Mouse (Mus musculus): Measurements from ENCODE around the gene Vmn1r118.
"Not testable (repeated sequence)": the region's sequence is repeated elsewhere in the genome, so short reads cannot be mapped to it uniquely, and the experiment has no call there.

The Vmn1r118 gene

GRCm38 (mm10) chr7:20912247-20912646, at the start of gene Vmn1r118:
Vmn1r118 (minus strand) TSS chr7:20912347.
- not testable (repeated sequence) for DNase-seq (ENCODE audit: low spot score)

GRCm38 (mm10) chr7:20884021-20884420, 28.1 kb downstream of the Vmn1r118 start, which contains the start of gene Vmn1r117:
Vmn1r117 (minus strand) TSS chr7:20884121.
- not testable (repeated sequence) for DNase-seq (ENCODE audit: low spot score)

- not testable (repeated sequence) for DNase-seq (ENCODE audit: low spot score)
These were observed 40.2 kb downstream of the Vmn1r118 start, which contains the start of gene Vmn1r116 for GRCm38 (mm10) chr7:20871956-20872355. Vmn1r116 (plus strand) TSS chr7:20872256.
